Mouse (Mus musculus): ENCODE data around the gene H2-T24.

- TF ChIP-seq CTCF (IDR thresholded peaks at IDR 0.05; ENCODE audit: insufficient read depth, low read depth, low read length) (no peak), POLR2A (IDR thresholded peaks at IDR 0.05; ENCODE audit: insufficient read depth, low read depth, low read length) (no peak)
Observed at GRCm38 (mm10) chr17:36022922-36023321, 2.6 kb upstream of the H2-T24 start.

Data from olfactory bulb, adult 2 months (tissue).